Mouse (Mus musculus) cerebellum, adult 11 months (tissue): ENCODE results near the gene Acadm.

Experiments used
- DNase-seq: peaks from one replicate; pipeline ENCODE4 v3.0.0; 2022

Gene Acadm

GRCm38 (mm10) chr3:153940486-153940885 lies 3.9 kb downstream of the Acadm start:
- DNase-seq = no peak

- no peak for DNase-seq
Measured at GRCm38 (mm10) chr3:153940021-153940420, 4.4 kb downstream of the Acadm start.

GRCm38 (mm10) chr3:153937116-153937810 lies 7.2 kb downstream of the Acadm start:
- DNase-seq = no peak

- DNase-seq = no peak
Measured at GRCm38 (mm10) chr3:153935878-153936277, 8.6 kb downstream of the Acadm start.

- no peak for DNase-seq
Measured at GRCm38 (mm10) chr3:153932461-153932860, 12.0 kb downstream of the Acadm start.

GRCm38 (mm10) chr3:153929526-153929925 lies 14.9 kb downstream of the Acadm start:
- DNase-seq = no peak

GRCm38 (mm10) chr3:153926333-153926732 lies 18.1 kb downstream of the Acadm start:
- no peak for DNase-seq

GRCm38 (mm10) chr3:153921147-153921910 lies 23.1 kb downstream of the Acadm start:
- DNase-seq = no peak

GRCm38 (mm10) chr3:153917200-153917599 lies 27.2 kb downstream of the Acadm start:
- no peak for DNase-seq

- no peak for DNase-seq
Measured at GRCm38 (mm10) chr3:153913510-153914243, 30.8 kb downstream of the Acadm start.

- DNase-seq = peak; percentile 95
Measured at GRCm38 (mm10) chr3:153912546-153913509, 31.6 kb downstream of the Acadm start, which contains the start of gene Rabggtb. Gene Rabggtb, minus strand, starts transcription at chr3:153913009.

- no peak for DNase-seq
Measured at GRCm38 (mm10) chr3:153911882-153912440, 32.5 kb downstream of the Acadm start.

- DNase-seq = peak; percentile 30
Measured at GRCm38 (mm10) chr3:153911197-153911881, 33.1 kb downstream of the Acadm start.

GRCm38 (mm10) chr3:153910489-153910888 lies 33.9 kb downstream of the Acadm start:
- DNase-seq = no peak

- no peak for DNase-seq
Measured at GRCm38 (mm10) chr3:153908919-153909318, 35.5 kb downstream of the Acadm start.

GRCm38 (mm10) chr3:153906136-153906871 lies 38.1 kb downstream of the Acadm start, which contains the start of gene Msh4:
Gene Msh4, minus strand, starts transcription at chr3:153906138.
- DNase-seq = no peak

GRCm38 (mm10) chr3:153905251-153906135 lies 38.9 kb downstream of the Acadm start:
- no peak for DNase-seq

GRCm38 (mm10) chr3:153904586-153904985 lies 39.8 kb downstream of the Acadm start:
- DNase-seq = peak; percentile 29

- no peak for DNase-seq
Measured at GRCm38 (mm10) chr3:153902595-153902994, 41.8 kb downstream of the Acadm start.
